Mouse (Mus musculus): ENCODE data around the gene Ascl3. TPM values are rescaled to one million over a fixed set of nuclear protein-coding genes. Genes with fewer than 3 reads are reported as not detected.

The Ascl3 gene
- total RNA-seq (2023; ENCODE audit: inconsistent age): 0.81 TPM in 1 of 4 replicates, not detected in the others

DNA sequence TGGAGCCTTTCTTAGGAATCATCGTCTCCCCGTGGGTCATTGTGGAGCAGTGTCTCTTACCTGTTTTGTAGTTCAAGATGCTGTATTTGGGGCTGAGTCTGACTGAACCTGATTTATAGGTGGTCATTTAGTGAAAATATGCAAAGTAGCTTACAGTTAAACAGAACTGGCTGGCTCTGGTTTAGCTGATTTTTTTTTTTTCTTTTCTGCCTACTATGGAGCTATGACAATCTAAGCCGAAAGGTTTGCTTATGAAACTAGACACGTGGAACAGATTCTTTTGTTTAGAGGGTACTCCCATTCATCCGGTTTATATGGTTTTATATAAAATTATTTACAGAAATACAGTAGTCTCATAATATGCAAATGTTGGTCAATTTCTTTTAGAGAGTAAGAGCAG is at the start of gene Ascl3:
Ascl3 (minus strand) TSS at position 101 of the 400 bp plus-strand sequence.

GRCm38 (mm10) chr7:109752008-109752925 is 20.7 kb upstream of the Ascl3 start, which contains the start of gene Tmem9b:
Tmem9b (minus strand) TSS chr7:109752875.

GRCm38 (mm10) chr7:109723697-109724096 is 7.8 kb downstream of the Ascl3 start, which contains the start of gene BC051019:
BC051019 (minus strand) TSS chr7:109723850.

GRCm38 (mm10) chr7:109703190-109704015 is 28.1 kb downstream of the Ascl3 start, which contains the start of the genes St5 and Akip1:
St5 (minus strand) TSS chr7:109703605.
Akip1 (plus strand) TSS chr7:109703690.

Other genes starting within 250 kb of the Ascl3 start
- gene Trim66, start 223.6 kb downstream of the Ascl3 start, total RNA-seq (2023; ENCODE audit: inconsistent age): 0.30 to 0.58 TPM (median 0.41 TPM) in 4 replicates
- 464 to 559 TPM (median 547 TPM) in 4 replicates for gene Rpl27a, start 212.6 kb downstream of the Ascl3 start, total RNA-seq (2023; ENCODE audit: inconsistent age)
- 0.19 to 0.55 TPM (median 0.42 TPM) in 4 replicates for gene St5, start 28.1 kb downstream of the Ascl3 start, total RNA-seq (2023; ENCODE audit: inconsistent age)
- 9.1 to 12.3 TPM (median 9.9 TPM) in 4 replicates for gene Akip1, start 28.0 kb downstream of the Ascl3 start, total RNA-seq (2023; ENCODE audit: inconsistent age)
- gene BC051019, start 7.9 kb downstream of the Ascl3 start, total RNA-seq (2023; ENCODE audit: inconsistent age): not detected in 4 replicates
- 22.0 to 29.9 TPM (median 24.3 TPM) in 4 replicates for gene Tmem9b, start 21.1 kb upstream of the Ascl3 start, total RNA-seq (2023; ENCODE audit: inconsistent age)
- gene Nrip3, start 50.3 kb upstream of the Ascl3 start, total RNA-seq (2023; ENCODE audit: inconsistent age): 1.4 TPM in 1 of 4 replicates, not detected in the others
- gene Scube2, start 134.0 kb upstream of the Ascl3 start, total RNA-seq (2023; ENCODE audit: inconsistent age): not detected in 4 replicates
- 101 to 114 TPM (median 105 TPM) in 4 replicates for gene Dennd5a, start 228.7 kb upstream of the Ascl3 start, total RNA-seq (2023; ENCODE audit: inconsistent age)